Mouse (Mus musculus): ENCODE results near the gene Abcg5. TPM values are rescaled to one million over a fixed set of nuclear protein-coding genes. Genes with fewer than 3 reads are reported as not detected.

Gene Abcg5
- total RNA-seq, 2 experiments from 2014 or later, result not detected

DNA sequence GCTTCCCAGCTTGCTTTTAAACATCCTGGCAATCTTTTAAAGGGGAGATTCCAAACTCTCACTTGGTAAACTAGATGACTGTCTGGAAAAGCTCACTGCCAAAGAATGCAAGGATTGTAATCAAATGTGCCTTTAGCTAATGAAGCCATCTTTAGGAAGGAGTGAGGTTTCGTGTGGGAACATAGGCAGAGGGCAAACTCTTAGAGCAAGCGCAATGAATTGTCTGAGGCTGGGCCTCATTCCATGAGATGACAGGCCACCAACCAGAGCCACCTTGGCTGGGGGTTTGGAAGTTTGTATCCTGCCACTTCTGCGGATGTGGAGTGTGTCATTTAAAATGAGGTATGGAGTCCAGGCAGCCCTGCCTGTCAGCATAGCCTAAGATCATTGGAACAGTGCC lies 62.7 kb downstream of the Abcg5 start:
- no peak overlapping the region for H3K27ac ChIP-seq
- TF ChIP-seq CTCF (IDR thresholded peaks at IDR 0.05), result no peak
- no peak overlapping the region for H3K4me3 ChIP-seq
- intact Hi-C loops (cut with DNase I), result no loop called here
- DNase-seq (ENCODE audit: extremely low spot score in 1 of 2, low spot score in 2 of 2), result no peak

DNA sequence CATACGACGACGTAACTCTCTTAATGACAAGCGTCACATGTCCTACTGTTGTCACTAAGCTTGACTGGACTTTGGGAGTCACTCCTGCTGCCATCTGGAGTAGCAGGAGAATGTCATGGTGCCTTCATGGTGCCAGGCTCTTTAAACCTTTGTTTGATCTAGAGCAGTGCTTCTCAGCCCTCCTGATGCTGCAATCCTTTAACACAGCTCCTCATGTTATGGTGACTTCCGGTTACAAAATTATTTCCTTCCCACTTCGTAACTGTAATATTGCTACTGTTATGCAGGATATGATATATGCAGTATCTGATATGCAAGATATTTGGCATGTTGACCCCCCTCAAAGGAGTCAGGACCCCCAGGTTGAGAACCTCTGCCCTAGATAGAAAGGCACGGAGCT lies 63.7 kb downstream of the Abcg5 start:
- intact Hi-C loops (cut with DNase I), result no loop called here
- Histone ChIP-seq H3K4me3 (no peak overlapping the region), H3K27ac (no peak overlapping the region)
- no peak for TF ChIP-seq CTCF (IDR thresholded peaks at IDR 0.05)
- DNase-seq (ENCODE audit: extremely low spot score in 1 of 2, low spot score in 2 of 2), result no peak

GRCm38 (mm10) chr17:84617953-84618352 lies 64.9 kb downstream of the Abcg5 start:
- H3K4me3 ChIP-seq, result no peak overlapping the region
- H3K27ac ChIP-seq, result no peak overlapping the region
- intact Hi-C loops (cut with DNase I), result no loop called here
- DNase-seq (ENCODE audit: extremely low spot score in 1 of 2, low spot score in 2 of 2), result no peak
- TF ChIP-seq CTCF (IDR thresholded peaks at IDR 0.05), result no peak

GRCm38 (mm10) chr17:84616526-84617074 lies 66.2 kb downstream of the Abcg5 start:
- intact Hi-C loops (cut with DNase I), result no loop called here

GRCm38 (mm10) chr17:84615811-84616210 lies 67.0 kb downstream of the Abcg5 start:
- no peak overlapping the region for H3K4me3 ChIP-seq
- DNase-seq (ENCODE audit: extremely low spot score in 1 of 2, low spot score in 2 of 2), result no peak
- no peak overlapping the region for H3K27ac ChIP-seq
- intact Hi-C loops (cut with DNase I), result no loop called here
- no peak for TF ChIP-seq CTCF (IDR thresholded peaks at IDR 0.05)

More at GRCm38 (mm10) chr17:84616526-84617074, 66.2 kb downstream of the Abcg5 start:
- Histone ChIP-seq H3K4me3 (no peak overlapping the region), H3K27ac (no peak overlapping the region)
- DNase-seq (ENCODE audit: extremely low spot score in 1 of 2, low spot score in 2 of 2), result no peak
- TF ChIP-seq CTCF (IDR thresholded peaks at IDR 0.05), result no peak

DNA sequence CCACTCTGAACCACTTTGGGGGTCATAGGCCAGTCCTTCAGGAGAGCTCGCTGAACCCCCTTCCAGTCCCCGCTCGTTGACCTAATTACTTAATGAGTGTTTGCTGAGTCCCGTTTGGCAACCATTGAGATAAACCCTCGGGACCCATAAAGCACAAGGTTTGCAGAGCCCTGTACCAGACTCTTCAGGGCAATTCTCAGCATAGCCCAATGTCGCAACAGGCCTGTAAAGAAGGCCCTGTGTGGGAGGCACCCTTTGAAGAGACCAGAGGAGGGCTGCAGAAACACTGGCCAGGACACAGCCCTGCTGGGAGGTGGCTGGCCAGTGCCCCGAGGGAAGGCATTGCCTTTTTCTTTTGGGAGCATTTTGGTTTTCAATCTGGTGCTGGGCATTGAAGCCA lies 70.8 kb downstream of the Abcg5 start:
- no peak overlapping the region for H3K27ac ChIP-seq
- TF ChIP-seq CTCF (IDR thresholded peaks at IDR 0.05), result no peak
- no peak overlapping the region for H3K4me3 ChIP-seq
- intact Hi-C loops (cut with DNase I), result no loop called here
- DNase-seq (ENCODE audit: extremely low spot score in 1 of 2, low spot score in 2 of 2), result no peak

- no peak for DNase-seq (ENCODE audit: extremely low spot score in 1 of 2, low spot score in 2 of 2)
- Histone ChIP-seq H3K4me3 (no peak overlapping the region), H3K27ac (no peak overlapping the region)
- TF ChIP-seq CTCF (IDR thresholded peaks at IDR 0.05), result no peak
- intact Hi-C loops (cut with DNase I), result no loop called here
These were observed 71.3 kb downstream of the Abcg5 start for GRCm38 (mm10) chr17:84611500-84611899.

GRCm38 (mm10) chr17:84608606-84609005 lies 74.2 kb downstream of the Abcg5 start:
- Histone ChIP-seq H3K27ac (no peak overlapping the region), H3K4me3 (no peak overlapping the region)
- intact Hi-C loops (cut with DNase I), result no loop called here
- no peak for TF ChIP-seq CTCF (IDR thresholded peaks at IDR 0.05)
- no peak for DNase-seq (ENCODE audit: extremely low spot score in 1 of 2, low spot score in 2 of 2)

Other genes starting within 250 kb of the Abcg5 start
- gene Thada, start 216.8 kb downstream of the Abcg5 start, total RNA-seq (2021), result 10 to 100 TPM; 13.8 to 15.9 TPM
- 1 to 10 TPM; 7.3 to 7.9 TPM for gene Plekhh2, start 171.1 kb downstream of the Abcg5 start, total RNA-seq (2021)
- gene Dync2li1, start 56.5 kb downstream of the Abcg5 start, total RNA-seq (2021), result 10 to 100 TPM; 19.4 to 23.5 TPM
- not detected for gene Abcg8, start 6.7 kb downstream of the Abcg5 start, total RNA-seq (2021)
- 10 to 100 TPM; 59.0 to 63.0 TPM for gene Lrpprc, start 107.8 kb upstream of the Abcg5 start, total RNA-seq (2021)

All from left cerebral cortex, adult 2 months (tissue).